Mouse (Mus musculus) inflammation-experienced regulatory T-cells, adult 6 months (primary cell): Measurements from ENCODE around the gene Ap1ar. TPM values are rescaled to one million over a fixed set of nuclear protein-coding genes. Genes with fewer than 3 reads are reported as not detected.

ENCODE experiments used
- ATAC-seq: one replicate; pipeline ENCODE4 v1.8.0; 2017
- polyA plus RNA-seq, 3 experiments: library from polyadenylated mRNA; unstranded; fragments of 100-300 nt; shearing (Covaris generic); gene quantifications; one replicate each; pipeline ENCODE4 v1.2.1; 2017

Ap1ar gene
- polyA plus RNA-seq: 10 to 100 TPM; 22.7 to 25.8 (median 24.0) TPM

DNA sequence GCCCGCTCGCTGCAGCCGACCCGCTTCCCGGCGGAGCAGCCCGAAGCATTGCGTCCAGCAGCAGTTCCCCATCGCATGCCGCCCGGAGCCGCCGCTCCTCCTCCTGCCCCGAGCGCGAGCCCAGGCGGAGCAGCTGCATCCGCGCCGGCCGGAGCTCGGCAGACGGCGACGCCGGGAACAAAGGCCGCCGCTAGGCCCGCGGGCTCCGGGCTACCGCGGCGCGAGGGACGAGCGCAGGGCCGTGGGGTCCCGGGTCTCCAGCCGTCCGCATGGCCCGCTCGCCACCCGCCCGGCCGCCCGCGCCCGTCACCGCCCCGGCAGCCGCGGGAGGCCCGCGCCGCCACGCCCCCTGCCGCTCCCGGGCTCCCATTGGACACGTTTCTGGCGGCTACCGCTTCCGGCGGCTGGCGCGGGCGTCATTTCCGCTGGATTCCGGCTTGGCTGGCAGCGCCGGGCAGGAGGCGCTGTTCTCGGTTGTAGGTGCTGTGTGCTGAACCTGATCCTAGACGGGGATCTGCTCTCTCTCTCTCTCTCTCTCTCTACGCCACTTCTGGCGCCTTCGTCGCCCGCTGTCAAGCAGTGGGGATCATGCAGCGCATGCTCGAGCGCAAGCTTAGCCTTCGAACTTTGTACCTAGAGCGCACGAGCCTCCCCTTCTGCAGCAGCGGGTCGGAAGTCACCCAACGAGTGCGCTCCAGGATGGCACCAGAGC is at the start of gene Ap1ar:
Gene Ap1ar, minus strand, starts transcription at position 370 of the 712 bp plus-strand sequence.
- peak; percentile 96 for ATAC-seq

- no peak for ATAC-seq
These were observed 44.4 kb upstream of the Ap1ar start for GRCm38 (mm10) chr3:127881684-127882083.

- ATAC-seq: no peak
These were observed 42.6 kb upstream of the Ap1ar start for GRCm38 (mm10) chr3:127879968-127880367.

GRCm38 (mm10) chr3:127875509-127875908 is 38.2 kb upstream of the Ap1ar start:
- peak; percentile 67 for ATAC-seq

DNA sequence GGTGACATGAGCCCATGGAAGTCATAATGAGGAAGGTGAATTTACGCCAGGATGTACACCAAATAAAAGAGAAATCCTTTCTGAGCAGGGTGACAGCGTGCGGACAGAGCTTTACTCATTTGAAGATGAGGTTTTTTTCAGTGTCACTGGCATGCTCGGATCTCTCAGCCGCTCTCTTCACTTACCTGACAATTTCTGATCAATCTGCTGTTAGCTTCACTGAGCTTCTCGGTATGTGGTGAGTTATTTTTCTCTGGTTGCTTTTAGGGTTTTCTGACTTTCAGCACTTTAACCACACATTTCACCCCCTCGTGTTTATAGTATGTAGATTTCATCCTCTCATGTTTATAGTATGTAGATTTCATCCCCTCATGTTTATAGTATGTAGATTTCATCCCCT is 37.7 kb upstream of the Ap1ar start:
- ATAC-seq: peak; percentile 51

GRCm38 (mm10) chr3:127874254-127874883 is 37.0 kb upstream of the Ap1ar start:
- ATAC-seq: no peak

GRCm38 (mm10) chr3:127871575-127871974 is 34.3 kb upstream of the Ap1ar start:
- ATAC-seq: peak; percentile 36

GRCm38 (mm10) chr3:127868880-127869279 is 31.6 kb upstream of the Ap1ar start:
- no peak for ATAC-seq

DNA sequence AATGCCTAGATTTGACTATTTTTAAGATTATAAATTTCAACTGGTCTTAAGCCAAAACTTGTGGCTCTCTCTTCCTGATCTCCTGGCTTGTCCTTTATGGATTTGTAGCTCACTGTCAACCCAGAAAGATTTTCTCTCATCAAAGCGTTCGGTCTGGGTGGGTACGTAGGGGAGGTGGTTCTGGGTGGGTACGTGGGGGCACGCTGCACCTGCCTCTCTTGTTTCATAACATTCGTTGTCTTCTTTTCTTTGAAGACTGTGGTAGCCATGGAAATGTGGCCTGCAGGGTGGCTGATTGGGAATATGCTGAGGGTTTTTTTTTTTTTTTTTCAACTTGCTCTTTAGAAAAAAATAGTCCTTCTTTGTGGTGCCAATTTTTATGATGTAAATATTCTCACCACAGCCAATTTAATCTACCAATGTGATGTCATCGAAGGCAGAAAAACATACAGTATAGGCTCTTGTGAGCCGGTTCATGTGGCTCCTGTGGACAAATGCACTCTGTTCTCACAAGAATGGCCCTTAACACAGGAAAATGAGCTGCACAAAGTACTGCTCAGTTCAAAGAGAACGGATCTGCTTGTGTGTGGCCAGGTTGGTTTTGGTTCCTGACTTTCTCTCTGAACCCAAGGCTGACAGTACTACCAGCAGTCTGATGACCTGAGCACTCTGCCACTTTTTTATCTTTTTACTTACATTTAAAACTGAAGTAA is 30.9 kb upstream of the Ap1ar start:
- no peak for ATAC-seq

GRCm38 (mm10) chr3:127864242-127864641 is 26.9 kb upstream of the Ap1ar start:
- no peak for ATAC-seq

- peak; percentile 4 for ATAC-seq
These were observed 26.2 kb upstream of the Ap1ar start for GRCm38 (mm10) chr3:127863571-127863970.

- ATAC-seq: no peak
These were observed 25.2 kb upstream of the Ap1ar start for GRCm38 (mm10) chr3:127862479-127862878.

GRCm38 (mm10) chr3:127861340-127861739 is 24.0 kb upstream of the Ap1ar start:
- no peak for ATAC-seq

DNA sequence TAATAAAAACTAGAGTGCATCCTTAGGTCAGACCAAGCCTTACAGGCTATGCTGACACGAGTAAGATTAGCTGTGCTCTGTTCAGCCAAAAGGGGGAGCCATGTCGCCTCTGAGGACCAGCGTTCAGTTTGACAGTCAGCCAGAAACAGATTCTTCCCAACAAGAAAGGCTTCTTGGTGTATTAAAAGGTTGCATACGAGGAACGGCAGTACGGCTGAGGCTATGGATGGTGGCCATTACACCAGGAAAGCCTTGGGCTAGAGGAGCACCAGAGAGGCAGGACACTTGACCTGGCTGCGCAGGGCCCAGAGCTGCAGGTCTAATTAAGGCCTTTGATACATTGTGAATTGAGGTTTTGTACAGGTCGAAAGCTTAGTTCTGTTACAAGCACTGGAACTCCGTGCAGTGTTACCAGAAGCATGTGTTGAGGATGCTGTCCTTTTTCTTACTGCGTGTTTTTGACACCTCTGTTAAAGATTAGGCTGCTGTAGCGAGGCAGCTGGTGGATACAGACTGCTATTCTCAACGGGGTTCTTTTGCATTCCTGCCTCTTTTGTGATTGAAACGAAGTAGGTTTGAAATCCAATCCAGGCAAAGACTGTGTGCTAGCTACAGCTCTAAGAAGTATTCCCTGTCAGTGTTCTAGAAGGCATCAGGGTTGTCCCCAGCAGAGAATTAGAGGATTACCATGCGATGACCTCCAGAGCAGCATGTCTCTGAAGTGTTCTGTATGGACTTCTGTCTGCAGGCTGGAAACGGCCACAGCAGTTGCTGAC is 16.3 kb upstream of the Ap1ar start:
- peak; percentile 93 for ATAC-seq

- no peak for ATAC-seq
These were observed 15.4 kb upstream of the Ap1ar start for GRCm38 (mm10) chr3:127852722-127853121.

DNA sequence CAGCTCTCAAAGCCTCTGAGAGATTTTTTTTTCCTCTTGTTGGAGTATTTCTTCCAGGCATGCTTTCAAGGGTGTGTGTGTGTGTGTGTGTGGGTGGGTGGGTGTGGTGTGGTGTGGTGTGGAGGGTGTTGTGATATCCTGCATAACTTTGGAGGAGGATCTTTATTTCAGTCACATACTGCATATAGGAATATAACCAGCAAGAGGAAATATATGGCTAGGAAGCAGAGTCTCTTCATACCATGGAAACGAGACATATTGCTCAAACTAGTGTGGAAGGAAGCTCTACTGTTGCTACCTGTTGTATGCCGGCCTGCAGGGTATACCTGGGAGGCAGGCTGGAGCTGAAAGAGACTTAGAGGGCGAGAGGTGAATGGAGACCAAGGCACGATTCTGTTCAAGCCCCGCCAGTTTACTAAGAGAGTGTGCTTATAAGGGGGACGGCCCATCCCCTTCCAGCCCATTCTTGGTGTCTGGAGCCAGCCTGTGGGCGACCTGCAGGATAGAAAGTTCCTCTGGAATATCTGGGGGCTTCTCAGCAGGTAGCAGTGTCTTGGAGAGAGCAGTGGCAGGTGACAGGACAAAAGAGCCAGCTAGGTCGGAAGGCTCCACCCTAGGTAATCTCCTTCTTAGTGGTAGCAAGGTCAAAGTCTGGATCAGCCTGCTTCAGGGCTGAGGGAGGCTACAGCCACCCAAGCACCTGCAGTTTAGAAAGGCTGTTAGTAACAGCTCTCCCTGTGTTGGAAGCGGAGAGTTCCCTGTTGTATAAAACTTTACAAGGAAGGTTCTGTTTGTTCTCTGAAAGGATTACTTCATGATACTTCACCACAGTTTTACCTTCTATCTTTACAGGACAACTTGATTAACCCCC is 13.7 kb upstream of the Ap1ar start:
- no peak for ATAC-seq

DNA sequence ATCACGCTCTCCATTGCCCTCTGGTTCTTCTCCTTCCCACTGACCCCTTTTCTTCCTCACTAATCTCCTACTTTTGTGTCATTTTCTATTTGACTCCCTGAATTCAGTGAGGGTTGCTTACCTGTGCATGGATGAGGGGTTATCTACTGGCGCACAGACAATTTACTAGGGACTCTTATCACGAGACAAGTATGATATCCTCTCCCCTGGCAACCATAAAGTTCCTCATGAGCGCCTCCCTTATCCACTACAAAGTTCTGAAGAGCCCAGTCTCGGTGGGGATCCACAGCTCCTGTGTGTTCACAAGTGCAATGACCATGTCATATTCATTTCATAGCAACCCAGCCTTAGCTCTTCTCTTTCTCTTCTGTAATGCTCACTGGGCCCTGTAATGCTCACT is 12.6 kb upstream of the Ap1ar start:
- ATAC-seq: no peak

DNA sequence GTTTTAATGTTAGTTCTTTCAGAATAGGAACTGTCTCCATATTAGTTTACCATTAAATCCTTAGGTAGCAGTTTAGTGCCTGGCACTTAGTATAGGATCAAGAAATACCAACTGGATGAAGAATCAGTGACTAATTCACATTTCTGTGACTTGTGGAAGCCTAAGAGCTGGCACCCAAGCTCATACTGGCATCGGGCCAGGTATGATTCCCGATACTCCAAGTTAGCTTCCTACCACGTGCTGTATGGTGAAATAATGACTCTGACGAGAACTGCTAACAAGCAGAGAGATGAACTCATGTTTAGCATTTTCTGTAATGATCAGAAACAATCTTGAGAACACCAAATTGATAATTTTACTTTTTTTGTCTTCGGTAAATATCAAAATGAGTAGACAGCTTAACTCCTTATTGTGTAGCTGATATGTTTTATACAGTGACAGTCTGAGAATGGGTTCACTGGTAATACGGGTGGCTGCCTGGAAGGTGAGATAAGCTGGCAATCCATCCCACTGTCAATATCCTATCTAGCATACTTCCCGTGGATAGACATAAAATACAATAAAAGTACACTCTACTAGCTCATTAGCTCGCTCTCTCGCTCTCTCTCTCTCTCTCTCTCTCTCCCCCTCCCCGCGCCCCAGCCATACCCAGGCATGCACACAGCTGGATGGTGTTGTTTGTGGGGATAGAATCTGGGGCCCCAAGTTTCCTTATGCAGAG is 10.9 kb upstream of the Ap1ar start:
- ATAC-seq: no peak

DNA sequence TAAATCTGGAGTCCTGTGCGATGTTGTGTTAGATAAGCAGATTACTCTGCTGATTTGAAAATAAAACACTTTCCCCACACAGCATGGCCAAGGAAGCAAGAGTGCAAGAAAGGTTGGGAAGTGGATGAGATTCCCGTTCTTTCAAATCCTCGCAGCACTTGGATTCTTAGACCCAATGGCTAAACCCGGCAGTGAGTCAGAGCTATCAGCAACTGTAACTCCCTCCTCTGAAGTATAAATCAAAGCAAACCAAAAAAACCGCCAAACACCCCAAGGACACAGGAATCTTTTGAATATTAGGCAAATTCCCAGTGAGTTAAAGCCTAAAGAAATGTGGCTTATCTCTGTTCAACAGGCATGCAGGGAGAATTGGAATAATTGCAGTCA is 6.6 kb upstream of the Ap1ar start:
- no peak for ATAC-seq

DNA sequence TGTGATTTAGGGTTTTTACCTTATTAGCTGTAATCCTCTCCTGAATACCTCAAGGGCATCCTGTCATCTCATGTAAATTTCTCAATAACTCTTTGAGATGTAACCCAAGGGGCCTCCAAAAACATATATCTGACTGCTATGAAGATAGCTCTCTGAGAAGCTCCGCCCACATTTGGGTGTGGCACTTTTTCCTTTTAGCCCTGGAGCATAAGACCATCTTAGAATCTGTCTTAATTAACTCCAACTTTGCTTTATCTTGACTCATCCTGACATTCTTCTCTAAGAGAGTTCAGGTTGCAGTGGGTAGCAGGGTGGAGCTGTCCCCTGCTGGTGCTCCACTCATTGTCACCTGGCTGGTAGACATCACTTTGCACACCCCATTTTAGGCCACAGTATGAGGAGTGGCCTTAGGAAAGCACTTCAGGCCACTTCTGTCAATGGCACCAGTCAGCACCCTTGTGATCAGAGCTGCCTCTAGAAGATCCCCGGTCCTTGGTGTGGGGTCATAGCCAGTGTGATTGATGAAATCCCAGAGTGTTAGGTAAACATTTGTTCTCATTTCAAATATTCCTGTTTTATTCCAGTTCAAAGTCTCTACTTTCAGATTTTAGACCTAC is 6.1 kb upstream of the Ap1ar start:
- no peak for ATAC-seq

DNA sequence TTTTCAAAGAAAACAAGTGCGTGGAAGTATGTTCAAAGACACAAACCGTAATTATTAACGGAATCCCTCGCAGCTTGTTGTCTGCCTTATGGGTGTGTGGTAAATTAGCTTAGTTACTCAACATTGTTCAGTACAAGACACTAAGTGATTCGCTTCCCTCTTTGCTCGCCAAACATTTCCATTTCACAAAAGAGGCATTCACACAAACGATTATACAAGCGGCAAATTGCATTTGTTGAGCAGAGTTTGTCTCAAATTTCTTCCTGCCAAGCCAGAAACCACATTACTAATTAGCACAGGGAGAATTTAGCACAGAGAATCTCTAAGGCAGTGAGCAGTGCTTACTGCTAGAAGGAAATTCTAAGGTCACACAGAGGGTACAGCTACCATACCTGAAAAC is 4.6 kb upstream of the Ap1ar start:
- no peak for ATAC-seq
